Mouse (Mus musculus) kidney, adult 8-10 months (tissue): ENCODE measurements at regions not wholly inside any gene's neighbourhood (a gene's known extent, or its start where the extent isn't known, plus 50 kb on each side); places are given as distances from the start of the nearest gene placed in this dataset.

Experiments
- DNase-seq, 2 experiments: peaks; one replicate each; pipeline ENCODE4 v3.0.0; 2022

- DNase-seq, result peak; percentile 75 to 90
These were observed 203.5 kb downstream of the Icos start for GRCm38 (mm10) chr1:61181099-61181821.

- no peak for DNase-seq
These were observed 209.8 kb downstream of the Icos start for GRCm38 (mm10) chr1:61187381-61188100.

GRCm38 (mm10) chr1:61190921-61191320 is 213.2 kb downstream of the Icos start:
- DNase-seq, result no peak

- DNase-seq, result no peak
These were observed 220.9 kb downstream of the Icos start for GRCm38 (mm10) chr1:61198549-61199062.

- no peak for DNase-seq
These were observed 223.3 kb downstream of the Icos start for GRCm38 (mm10) chr1:61201006-61201405.

GRCm38 (mm10) chr1:61202079-61202478 is 224.4 kb downstream of the Icos start:
- DNase-seq, result no peak

GRCm38 (mm10) chr1:61203170-61203569 is 225.4 kb downstream of the Icos start:
- DNase-seq, result no peak

GRCm38 (mm10) chr1:61203612-61204011 is 225.9 kb downstream of the Icos start:
- DNase-seq, result no peak

- DNase-seq, result no peak
These were observed 227.4 kb downstream of the Icos start for GRCm38 (mm10) chr1:61205137-61205536.

GRCm38 (mm10) chr1:61206861-61207380 is 229.2 kb downstream of the Icos start:
- no peak for DNase-seq

GRCm38 (mm10) chr1:61208386-61208785 is 230.7 kb downstream of the Icos start:
- DNase-seq, result no peak

GRCm38 (mm10) chr1:61221131-61221530 is 243.4 kb downstream of the Icos start:
- DNase-seq, result no peak

- DNase-seq, result no peak
These were observed 251.2 kb downstream of the Icos start for GRCm38 (mm10) chr1:61228942-61229341.

- no peak for DNase-seq
These were observed 255.3 kb downstream of the Icos start for GRCm38 (mm10) chr1:61233001-61233400.

- DNase-seq, result no peak
These were observed 256.0 kb downstream of the Icos start for GRCm38 (mm10) chr1:61233476-61234297.

- DNase-seq, result no peak
These were observed 256.6 kb downstream of the Icos start for GRCm38 (mm10) chr1:61234298-61234682.

- no peak for DNase-seq
These were observed 258.8 kb downstream of the Icos start for GRCm38 (mm10) chr1:61236511-61236910.

- no peak for DNase-seq
These were observed 260.9 kb downstream of the Icos start for GRCm38 (mm10) chr1:61238668-61239067.

GRCm38 (mm10) chr1:61257561-61257960 is 279.8 kb downstream of the Icos start:
- DNase-seq, result no peak

GRCm38 (mm10) chr1:61263466-61263865 is 285.7 kb downstream of the Icos start:
- no peak for DNase-seq

GRCm38 (mm10) chr1:61265706-61266127 is 288.0 kb downstream of the Icos start:
- DNase-seq, result no peak

- DNase-seq, result no peak
These were observed 296.1 kb downstream of the Icos start for GRCm38 (mm10) chr1:61273843-61274242.

GRCm38 (mm10) chr1:61274244-61274643 is 296.5 kb downstream of the Icos start:
- no peak for DNase-seq
